Comparison of ENCODE assay signal across 24 mouse cellular contexts in genomic region chr1:183804295-183804694, GRCm38 (mm10).
DNase-seq lines count a peak whose midpoint lies in the region; ATAC-seq and TF ChIP-seq lines count a peak whose summit lies in the region.
"Had no signal": no experiment of that assay in that cellular context is flagged by ENCODE, and none has a peak within 500 bp of the region (broad histone marks: within the 10 kb centered on the region; RNA-seq: fewer than 3 reads in every experiment).

No protein-coding gene starts in this region.

- peak; percentile 14 for DNase-seq in lung, postnatal 36 days
- DNase-seq in lung, adult 2 months = no peak
- peak; percentile 12 for DNase-seq in Patski (ENCODE audit: low read depth, low spot score)
- no peak for DNase-seq in embryo, embryonic 9.5 days (ENCODE audit: extremely low spot score)
- no peak for DNase-seq in adrenal gland, postnatal 4 days (ENCODE audit: low spot score in 2 of 2)
- DNase-seq in heart, adult 2 months = no peak
- DNase-seq: adrenal gland, adult 2 months; adrenal gland, postnatal 14 days; cerebellum, adult 18-20 months; cerebellum, adult 9-11 months; cerebellum, postnatal 25 days; embryo, embryonic 11 days; heart, postnatal 14 days; heart, postnatal 4 days had no signal

- no peaks in the 10 kb centered on the region for H3K36me3 ChIP-seq in heart, adult 2 months (ENCODE audit: control insufficient read depth, insufficient read depth, low read length)
- H3K36me3 ChIP-seq: forebrain, embryonic 10.5 days; heart, embryonic 10.5 days; heart, embryonic 13.5 days; hindbrain, embryonic 15.5 days had no signal

- no peaks in the 10 kb centered on the region for H3K79me2 ChIP-seq in heart, adult 2 months (replicated peaks; ENCODE audit: control insufficient read depth, insufficient read depth, low read length)

- H3K9ac ChIP-seq in heart, adult 2 months (ENCODE audit: low read depth, low read length) = no peak overlapping the region
- H3K9ac ChIP-seq: forebrain, embryonic 13.5 days; heart, embryonic 13.5 days; hindbrain, embryonic 15.5 days had no signal

- no peak overlapping the region for H3K4me3 ChIP-seq in lung, adult 2 months (replicated peaks; ENCODE audit: extremely low read depth, low read depth, low read length)
- no peak overlapping the region for H3K4me3 ChIP-seq in brown adipose tissue, adult 24 weeks (ENCODE audit: insufficient read depth, low read depth, low read length)
- H3K4me3 ChIP-seq in heart, adult 2 months = no peak overlapping the region
- H3K4me3 ChIP-seq: forebrain, embryonic 10.5 days; forebrain, embryonic 13.5 days; heart, embryonic 10.5 days; heart, embryonic 13.5 days; hindbrain, embryonic 15.5 days had no signal

- POLR2A ChIA-PET in Patski (lab: Charles Lee) = no interaction called here

- intact Hi-C loops in heart, adult 2 months (cut with DNase I) = loop anchor here (10.0 kb wide), 1 partner anchor 601 kb away; no protein-coding TSS in a partner anchor

- CTCF ChIA-PET in Patski (lab: Charles Lee) = no interaction called here

- in situ Hi-C loops in Patski (cut with MboI; ENCODE audit: low pct_unique_long_range_greater_than_20kb) = no loop called here

- 63% methylated on average over 2 of the region's 2 CpGs for WGBS in lung, adult 2 months
- 65% methylated on average over 2 of the region's 2 CpGs for WGBS in heart, adult 2 months

- no peak for TF ChIP-seq CTCF in lung, adult 2 months (IDR thresholded peaks at IDR 0.05; ENCODE audit: insufficient read depth, low read length)
- no peak for TF ChIP-seq CTCF in Patski (IDR thresholded peaks at IDR 0.05)
- no peak for TF ChIP-seq CTCF in heart, adult 2 months (IDR thresholded peaks at IDR 0.05)

- no peak for TF ChIP-seq POLR2A in lung, adult 2 months (IDR thresholded peaks at IDR 0.05; ENCODE audit: borderline replicate concordance, extremely low read depth, low read depth, low read length)
- no peak for TF ChIP-seq POLR2A in heart, adult 2 months (IDR thresholded peaks at IDR 0.05; ENCODE audit: insufficient read depth, low read depth, low read length)

- TF ChIP-seq EP300 in heart, adult 2 months (IDR thresholded peaks at IDR 0.05; ENCODE audit: insufficient read depth, low read depth, low read length) = no peak

- peak overlapping the region; percentile 58; the same call in 1 of the 2 replicates for H3K27ac ChIP-seq in brown adipose tissue, adult 24 weeks (replicated peaks; ENCODE audit: low read depth, low read length)
- no peak overlapping the region for H3K27ac ChIP-seq in heart, adult 2 months
- H3K27ac ChIP-seq: forebrain, embryonic 10.5 days; forebrain, embryonic 13.5 days; heart, embryonic 10.5 days; heart, embryonic 13.5 days; hindbrain, embryonic 15.5 days had no signal

- no peaks in the 10 kb centered on the region for H3K4me1 ChIP-seq in lung, adult 2 months (ENCODE audit: control insufficient read depth, insufficient read depth, low read length)
- peaks cover 6% of the 10 kb centered on the region; the same call in 1 of the 2 replicates for H3K4me1 ChIP-seq in brown adipose tissue, adult 24 weeks (ENCODE audit: control insufficient read depth, insufficient read depth, insufficient read length, low read length)
- peaks cover 1% of the 10 kb centered on the region; the same call in 1 of the 2 replicates for H3K4me1 ChIP-seq in heart, adult 2 months (ENCODE audit: control insufficient read depth, insufficient read depth, low read length)
- H3K4me1 ChIP-seq: forebrain, embryonic 10.5 days; forebrain, embryonic 13.5 days; heart, embryonic 10.5 days; hindbrain, embryonic 15.5 days had no signal

- no peaks in the 10 kb centered on the region for H3K27me3 ChIP-seq in Patski
- no peaks in the 10 kb centered on the region for H3K27me3 ChIP-seq in heart, adult 2 months (ENCODE audit: control insufficient read depth, insufficient read depth, low read length)
- H3K27me3 ChIP-seq: forebrain, embryonic 13.5 days; heart, embryonic 13.5 days; hindbrain, embryonic 15.5 days had no signal

- no peak for ATAC-seq in Patski
- ATAC-seq in monocyte, adult 5-6 weeks (replicated peaks; ENCODE audit: insufficient number of reproducible peaks, low FRiP score, low TSS enrichment, poor library complexity, severe bottlenecking) = peak; percentile 51
- ATAC-seq: CD4-positive, CD25-positive, alpha-beta regulatory T cell, adult 4 months; forebrain, embryonic 13.5 days; forebrain, embryonic 16.5 days; intestine, postnatal 0 days had no signal

Comparison
In these comparisons a context has a peak if more than half of its experiments do, and no peak if none do; other contexts are left out.
1. DNase-seq: peak in lung, postnatal 36 days (single experiment) and Patski (single experiment); none in lung, adult 2 months (single experiment), embryo, embryonic 9.5 days (single experiment), adrenal gland, postnatal 4 days (0 of 2) and heart, adult 2 months (0 of 2).